Mouse (Mus musculus): Measurements from ENCODE around the gene Piezo1.

Gene Piezo1

GRCm38 (mm10) chr8:122517541-122518190 is 33.5 kb downstream of the Piezo1 start:
- in situ Hi-C loops (cut with MboI; ENCODE audit: unreplicated experiment in 2 of 2) = no loop called here

DNA sequence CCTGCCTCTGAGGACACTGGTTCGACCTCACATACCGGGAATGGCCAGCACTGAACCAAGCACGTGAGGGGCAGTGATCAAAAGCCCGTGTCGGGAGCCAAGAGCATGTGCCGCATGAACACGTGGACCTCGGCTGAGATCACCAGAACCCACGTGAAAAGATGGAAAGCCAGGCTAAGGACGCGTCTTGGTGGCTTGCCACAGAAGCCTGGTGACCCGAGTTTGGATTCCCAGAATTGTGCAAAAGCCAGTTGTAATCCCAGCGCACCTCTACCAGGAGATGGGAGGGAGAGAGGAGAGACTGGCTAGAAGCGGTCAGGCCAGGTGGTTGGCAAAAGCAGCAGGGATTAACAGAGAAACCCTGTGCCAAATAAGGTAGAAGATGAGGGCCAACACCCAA is 35.4 kb downstream of the Piezo1 start:
- in situ Hi-C loops (cut with MboI; ENCODE audit: unreplicated experiment in 2 of 2) = no loop called here

DNA sequence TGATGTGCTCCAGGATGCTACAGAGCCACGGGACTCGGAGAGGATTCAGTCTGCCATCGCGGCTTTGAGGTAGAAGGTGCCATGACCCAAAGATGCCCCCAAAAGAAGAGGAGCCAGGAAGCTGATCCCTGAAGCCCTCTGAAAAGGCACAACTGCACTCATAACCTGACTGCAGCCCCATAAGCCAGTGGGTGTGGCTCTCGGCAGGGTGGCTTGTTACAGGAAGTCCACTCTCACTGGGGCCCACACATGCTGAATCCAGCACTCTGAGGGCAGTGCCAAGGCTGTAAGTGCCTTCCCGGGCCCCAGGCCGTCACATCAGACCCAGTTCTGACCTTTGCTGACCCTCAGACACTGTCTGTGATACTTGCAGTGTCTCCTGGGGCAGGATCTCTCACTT is 38.7 kb downstream of the Piezo1 start:
- in situ Hi-C loops (cut with MboI; ENCODE audit: unreplicated experiment in 2 of 2) = no loop called here

GRCm38 (mm10) chr8:122511552-122511951 is 39.6 kb downstream of the Piezo1 start:
- in situ Hi-C loops (cut with MboI; ENCODE audit: unreplicated experiment in 2 of 2) = no loop called here

GRCm38 (mm10) chr8:122500856-122501255 is 50.3 kb downstream of the Piezo1 start:
- in situ Hi-C loops (cut with MboI; ENCODE audit: unreplicated experiment in 2 of 2) = loop anchor here (5.0 kb wide), 5 partner anchors 46 to 331 kb away; partner anchors contain the start of genes Galns (in 1 of the 2) and Trappc2l (in 1 of the 2)

- in situ Hi-C loops (cut with MboI; ENCODE audit: unreplicated experiment in 2 of 2) = no loop called here
Observed at GRCm38 (mm10) chr8:122497912-122498311, 53.2 kb downstream of the Piezo1 start.

DNA sequence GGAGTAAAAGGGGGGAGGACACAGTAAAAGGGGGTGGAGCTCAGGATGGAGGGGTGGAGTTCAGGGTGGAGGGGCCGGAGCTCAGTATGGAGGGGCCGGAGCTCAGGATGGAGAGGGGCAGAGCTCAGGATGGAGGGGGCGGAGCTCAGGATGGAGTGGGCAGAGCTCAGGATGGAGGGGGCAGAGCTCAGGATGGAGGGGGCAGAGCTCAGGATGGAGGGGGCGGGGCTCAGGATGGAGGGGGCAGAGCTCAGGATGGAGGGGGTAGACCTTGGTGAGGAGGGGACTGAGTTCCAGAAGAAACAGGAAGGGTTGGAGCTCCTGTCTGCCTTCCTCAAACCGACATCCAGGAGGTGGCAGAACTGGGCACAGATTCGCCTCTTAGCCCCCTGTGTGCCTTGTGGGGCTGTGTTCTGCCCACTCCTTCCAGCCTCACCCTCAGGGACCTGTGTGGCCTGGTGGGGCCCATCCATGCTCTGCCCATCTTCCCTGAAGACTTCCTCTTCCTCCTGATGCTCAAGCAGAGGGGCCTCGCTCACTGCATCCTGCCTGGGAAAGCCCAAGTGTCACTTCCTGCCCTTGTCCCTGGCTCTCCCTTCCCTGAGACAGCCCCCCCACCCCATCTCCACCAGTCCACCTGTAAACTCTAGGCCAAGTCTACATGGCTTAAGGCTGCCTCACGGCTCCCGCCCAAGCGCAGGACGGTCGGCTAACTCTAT is 54.0 kb downstream of the Piezo1 start:
- in situ Hi-C loops (cut with MboI; ENCODE audit: unreplicated experiment in 2 of 2) = no loop called here

DNA sequence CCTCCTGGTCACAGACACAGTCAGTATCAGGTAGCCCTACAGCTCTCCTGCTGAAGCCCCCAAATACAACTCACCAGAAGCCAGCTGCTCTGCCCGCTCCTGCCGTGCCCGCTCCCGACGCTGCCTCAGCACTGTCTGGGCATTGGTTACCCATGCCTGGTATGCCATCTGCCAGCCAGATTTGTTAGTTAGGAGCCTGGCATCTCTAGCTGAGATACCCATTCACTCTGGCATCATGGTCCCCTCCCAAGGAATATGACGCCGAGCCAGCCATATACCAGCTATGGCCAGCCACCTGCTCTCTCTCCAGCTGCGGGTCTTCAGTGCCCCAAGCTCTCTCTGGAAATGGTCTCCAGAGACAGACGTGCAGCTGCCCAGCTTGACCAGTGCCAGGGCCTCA is 62.7 kb downstream of the Piezo1 start:
- in situ Hi-C loops (cut with MboI; ENCODE audit: unreplicated experiment in 2 of 2) = no loop called here

DNA sequence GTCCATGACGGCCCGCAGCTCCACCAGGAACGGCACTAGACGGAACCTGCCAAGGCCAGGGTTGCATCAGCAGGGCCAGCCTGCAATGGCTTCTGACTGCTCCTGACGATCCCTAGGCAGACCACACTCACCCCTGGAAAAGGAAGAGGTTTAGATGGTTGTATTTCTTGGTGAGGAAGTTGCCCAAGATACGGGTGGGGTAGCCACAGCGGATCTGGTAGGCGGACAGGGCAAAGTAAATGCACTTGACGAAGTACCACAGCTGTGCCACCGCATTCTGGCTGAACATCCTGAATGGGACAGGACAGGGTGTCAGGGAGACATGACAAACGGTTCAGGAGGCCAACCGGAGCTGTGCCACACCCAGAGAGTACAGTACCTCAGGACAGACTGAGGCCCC is 66.3 kb downstream of the Piezo1 start:
- in situ Hi-C loops (cut with MboI; ENCODE audit: unreplicated experiment in 2 of 2) = no loop called here

GRCm38 (mm10) chr8:122483877-122484276 is 67.3 kb downstream of the Piezo1 start:
- in situ Hi-C loops (cut with MboI; ENCODE audit: unreplicated experiment in 2 of 2) = no loop called here

GRCm38 (mm10) chr8:122482448-122482847 is 68.7 kb downstream of the Piezo1 start:
- in situ Hi-C loops (cut with MboI; ENCODE audit: unreplicated experiment in 2 of 2) = no loop called here

- in situ Hi-C loops (cut with MboI; ENCODE audit: unreplicated experiment in 2 of 2) = no loop called here
Observed at GRCm38 (mm10) chr8:122475580-122476320, 75.4 kb downstream of the Piezo1 start, which contains the start of the genes Rnf166 and Ctu2. Gene Rnf166 (minus strand): TSS chr8:122476064. Gene Ctu2 (plus strand): TSS chr8:122476143.

GRCm38 (mm10) chr8:122474951-122475560 is 76.1 kb downstream of the Piezo1 start:
- in situ Hi-C loops (cut with MboI; ENCODE audit: unreplicated experiment in 2 of 2) = no loop called here

GRCm38 (mm10) chr8:122473911-122474421 is 77.2 kb downstream of the Piezo1 start:
- in situ Hi-C loops (cut with MboI; ENCODE audit: unreplicated experiment in 2 of 2) = no loop called here

GRCm38 (mm10) chr8:122470691-122471090 is 80.4 kb downstream of the Piezo1 start:
- in situ Hi-C loops (cut with MboI; ENCODE audit: unreplicated experiment in 2 of 2) = no loop called here

DNA sequence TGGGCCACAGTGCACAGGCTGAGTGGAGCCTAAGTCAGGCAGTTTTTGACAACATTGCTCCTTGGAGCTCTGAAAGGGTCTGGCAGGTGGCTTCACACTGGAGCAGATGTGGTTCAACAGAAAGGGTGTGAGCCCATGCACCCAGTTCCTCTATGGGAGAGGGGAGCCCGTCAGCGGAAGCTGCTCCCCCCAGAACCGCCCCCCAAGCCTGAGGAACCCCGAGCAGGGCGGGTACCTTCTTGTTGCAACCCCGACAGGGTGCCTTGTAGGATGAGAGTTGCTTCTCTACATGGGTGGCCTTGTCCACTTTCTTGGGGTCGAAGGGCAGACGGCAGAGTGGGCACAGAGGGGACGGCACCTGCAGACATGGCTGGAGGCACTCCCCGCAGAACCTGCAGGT is 81.2 kb downstream of the Piezo1 start:
- in situ Hi-C loops (cut with MboI; ENCODE audit: unreplicated experiment in 2 of 2) = no loop called here

DNA sequence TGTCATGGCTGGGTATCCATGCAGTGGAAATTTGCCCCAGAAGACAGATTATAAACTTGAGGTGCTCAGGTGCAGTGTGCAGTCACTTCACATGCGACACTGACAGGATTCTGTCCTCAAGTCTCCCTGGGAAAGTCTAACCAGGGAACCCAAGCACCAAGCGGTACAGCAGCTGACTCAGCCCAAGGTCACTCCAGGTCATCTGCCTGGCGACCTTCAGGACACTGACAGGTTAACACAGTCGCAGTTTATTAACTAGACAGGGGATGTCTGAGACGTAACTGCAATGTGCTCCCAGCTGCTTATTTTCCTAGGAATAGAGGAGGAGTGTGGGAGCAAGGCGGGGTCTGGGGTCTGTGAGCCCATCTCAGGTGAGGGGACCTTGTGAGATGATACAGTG is 81.7 kb downstream of the Piezo1 start:
- in situ Hi-C loops (cut with MboI; ENCODE audit: unreplicated experiment in 2 of 2) = no loop called here

GRCm38 (mm10) chr8:122467816-122468215 is 83.3 kb downstream of the Piezo1 start:
- in situ Hi-C loops (cut with MboI; ENCODE audit: unreplicated experiment in 2 of 2) = no loop called here

DNA sequence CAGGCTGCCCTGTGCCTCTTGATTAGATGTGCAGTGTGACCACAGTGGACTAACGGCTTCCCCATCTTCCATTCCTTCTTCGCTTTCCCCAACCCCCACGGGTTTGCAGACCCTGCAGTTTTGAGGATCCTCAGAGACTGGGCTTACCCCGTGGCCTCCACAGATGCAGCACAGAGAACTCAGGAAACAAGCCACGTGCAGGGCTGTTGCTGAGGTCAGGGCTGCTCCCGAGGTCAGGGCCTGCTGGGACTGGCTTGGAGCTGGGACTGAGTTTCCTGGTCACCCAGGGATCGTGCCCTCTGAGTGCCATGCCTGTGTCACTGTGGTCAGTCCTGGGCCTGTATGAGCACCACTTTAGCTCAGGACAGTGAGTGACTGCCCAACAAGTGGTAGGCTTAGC is 86.1 kb downstream of the Piezo1 start:
- in situ Hi-C loops (cut with MboI; ENCODE audit: unreplicated experiment in 2 of 2) = no loop called here

All from v-Abl transformed pro-B cells (cell line).